Mouse (Mus musculus) stomach, embryonic 14.5 days (tissue): ENCODE data around the gene Psmd9. TPM values are rescaled to one million over a fixed set of nuclear protein-coding genes. Genes with fewer than 3 reads are reported as not detected.

Experiments
- ATAC-seq: fragments of 200-750 bp; cut with Nextera tagmentation; 2 replicates; pipeline ENCODE4 v1.8.0; 2017; ENCODE audit warnings: low read depth, moderate TSS enrichment; ENCODE audit not compliant: insufficient number of reproducible peaks, insufficient read depth, low FRiP score
- H3K27ac ChIP-seq: fragments of 300-500 bp; sonication (generic); 2 replicates; pipeline ENCODE4 v1.5.1; 2014; ENCODE audit warnings: mild to moderate bottlenecking, low read length, moderate library complexity, mixed read lengths
- H3K27me3 ChIP-seq: fragments of 300-500 bp; sonication (generic); 2 replicates; pipeline ENCODE4 v1.6.1; 2014; ENCODE audit warnings: low read length, control low read depth, mixed read lengths; ENCODE audit not compliant: control insufficient read depth, insufficient read depth
- H3K36me3 ChIP-seq: fragments of 300-500 bp; sonication (generic); 2 replicates; pipeline ENCODE4 v1.6.1; 2014; ENCODE audit warnings: mild to moderate bottlenecking, control low read depth, low read length, moderate library complexity, mixed read lengths; ENCODE audit not compliant: control insufficient read depth, insufficient read depth
- H3K4me1 ChIP-seq: fragments of 300-500 bp; sonication (generic); 2 replicates; pipeline ENCODE4 v1.6.1; 2014; ENCODE audit warnings: low read length, control low read depth, mixed read lengths; ENCODE audit not compliant: control insufficient read depth, insufficient read depth
- H3K4me2 ChIP-seq: fragments of 300-500 bp; sonication (generic); replicated peaks from 2 replicates; pipeline ENCODE4 v1.6.1; 2014; ENCODE audit warnings: low read depth, low read length, control low read depth
- H3K4me3 ChIP-seq: fragments of 300-500 bp; sonication (generic); 2 replicates; pipeline ENCODE4 v1.5.1; 2014; ENCODE audit warnings: low read depth, low read length, control low read depth
- H3K9ac ChIP-seq: fragments of 300-500 bp; sonication (generic); replicated peaks from 2 replicates; pipeline ENCODE4 v1.6.1; 2014; ENCODE audit warnings: low read depth, mild to moderate bottlenecking, control low read depth, low read length, moderate library complexity, mixed read lengths
- H3K9me3 ChIP-seq: fragments of 300-500 bp; sonication (generic); 2 replicates; pipeline ENCODE4 v1.6.1; 2016; ENCODE audit warnings: low read depth, low read length, control low read depth; ENCODE audit not compliant: control insufficient read depth
- WGBS: fragments of 180-500 bp; shearing (Covaris S2); extraction: QIAGEN DNeasy Blood & Tissue Kit; methylation state at CpG from one replicate; pipeline ENCODE4 v1.1.7; 2014; 5-methylcytosine and 5-hydroxymethylcytosine counted together
- polyA plus RNA-seq: library from polyadenylated mRNA; unstranded; fragments of >200 nt; fragmentation: Nextera tagmentation; extraction: Ambion mirVana; gene quantifications from 2 replicates; pipeline ENCODE4 v1.2.1, GENCODE M21; 2014

Psmd9 gene
- polyA plus RNA-seq, 1 experiment from 2014 or later: 82.3 TPM

- H3K4me3 ChIP-seq: peak overlapping the region; percentile 84
- H3K27me3 ChIP-seq: no peaks in the 10 kb centered on the region
- WGBS: under 1% methylated on average over 28 of the region's 28 CpGs
- H3K9me3 ChIP-seq: no peaks in the 10 kb centered on the region
- ATAC-seq: no peak
- H3K4me1 ChIP-seq: peaks cover 44% of the 10 kb centered on the region
- peak overlapping the region; percentile 98 for H3K9ac ChIP-seq
- peaks cover 3% of the 10 kb centered on the region; the same call in 1 of the 2 replicates for H3K36me3 ChIP-seq
- H3K4me2 ChIP-seq: peak overlapping the region; percentile 100
- peak overlapping the region; percentile 100 for H3K27ac ChIP-seq
These were observed 29.2 kb upstream of the Psmd9 start for GRCm38 (mm10) chr5:123139722-123140627.

GRCm38 (mm10) chr5:123140694-123141554 is 28.3 kb upstream of the Psmd9 start:
- ATAC-seq: peak; percentile 42; the same call in 1 of the 2 replicates
- peak overlapping the region; percentile 100 for H3K27ac ChIP-seq
- WGBS: under 1% methylated on average over 31 of the region's 31 CpGs

GRCm38 (mm10) chr5:123141555-123142160 is 27.6 kb upstream of the Psmd9 start:
- H3K36me3 ChIP-seq: peaks cover 13% of the 10 kb centered on the region; the same call in 1 of the 2 replicates
- H3K4me1 ChIP-seq: peaks cover 36% of the 10 kb centered on the region
- peak overlapping the region; percentile 100 for H3K27ac ChIP-seq
- peak overlapping the region; percentile 98 for H3K9ac ChIP-seq
- WGBS: under 1% methylated on average over 36 of the region's 38 CpGs
- H3K4me3 ChIP-seq: peak overlapping the region; percentile 84
- peak overlapping the region; percentile 100 for H3K4me2 ChIP-seq
- ATAC-seq: no peak
- H3K27me3 ChIP-seq: no peaks in the 10 kb centered on the region
- no peaks in the 10 kb centered on the region for H3K9me3 ChIP-seq

More at GRCm38 (mm10) chr5:123140694-123141554, 28.3 kb upstream of the Psmd9 start:
- Histone ChIP-seq H3K27me3 (no peaks in the 10 kb centered on the region), H3K4me1 (peaks cover 40% of the 10 kb centered on the region), H3K36me3 (peaks cover 6% of the 10 kb centered on the region; the same call in 1 of the 2 replicates), H3K9ac (peak overlapping the region; percentile 98), H3K9me3 (no peaks in the 10 kb centered on the region), H3K4me2 (peak overlapping the region; percentile 100), H3K4me3 (peak overlapping the region; percentile 84)

GRCm38 (mm10) chr5:123142161-123143157 is 26.8 kb upstream of the Psmd9 start, which contains the start of gene Setd1b:
TSS of gene Setd1b (plus strand) at chr5:123142193.
- peak within 1 kb of the TSS; percentile 100 for H3K4me2 ChIP-seq
- peaks cover 21% of the 10 kb centered on the region for H3K36me3 ChIP-seq
- peaks cover 28% of the 10 kb centered on the region for H3K4me1 ChIP-seq
- WGBS: under 1% methylated on average over 80 of the region's 103 CpGs
- H3K9me3 ChIP-seq: no peaks in the 10 kb centered on the region
- no peaks in the 10 kb centered on the region for H3K27me3 ChIP-seq
- H3K9ac ChIP-seq: peak within 1 kb of the TSS; percentile 98
- H3K4me3 ChIP-seq: peak within 1 kb of the TSS; percentile 84
- ATAC-seq: no peak
- H3K27ac ChIP-seq: peak within 1 kb of the TSS; percentile 100

- H3K4me3 ChIP-seq: peak overlapping the region; percentile 84
- no peak for ATAC-seq
- H3K9ac ChIP-seq: peak overlapping the region; percentile 98
- H3K4me2 ChIP-seq: peak overlapping the region; percentile 100
- peaks cover 22% of the 10 kb centered on the region; the same call in 1 of the 2 replicates for H3K4me1 ChIP-seq
- peak overlapping the region; percentile 100 for H3K27ac ChIP-seq
- H3K36me3 ChIP-seq: peaks cover 30% of the 10 kb centered on the region
- H3K9me3 ChIP-seq: no peaks in the 10 kb centered on the region
- no peaks in the 10 kb centered on the region for H3K27me3 ChIP-seq
- WGBS: under 1% methylated on average over 24 of the region's 24 CpGs
These were observed 25.8 kb upstream of the Psmd9 start for GRCm38 (mm10) chr5:123143251-123143970.

- Histone ChIP-seq H3K4me3 (peak overlapping the region; percentile 84), H3K9ac (peak overlapping the region; percentile 30; the same call in 1 of the 2 replicates), H3K4me1 (peaks cover 29% of the 10 kb centered on the region), H3K27ac (peak overlapping the region; percentile 100; the same call in 1 of the 2 replicates), H3K4me2 (peak overlapping the region; percentile 100), H3K27me3 (no peaks in the 10 kb centered on the region), H3K9me3 (no peaks in the 10 kb centered on the region), H3K36me3 (peaks cover 38% of the 10 kb centered on the region)
- ATAC-seq: no peak
- WGBS: 4% methylated on average over 17 of the region's 17 CpGs
These were observed 25.1 kb upstream of the Psmd9 start for GRCm38 (mm10) chr5:123143971-123144745.
